Mouse (Mus musculus): ENCODE results near the gene Olfr9.
"Not testable (repeated sequence)": the region's sequence is repeated elsewhere in the genome, so short reads cannot be mapped to it uniquely, and the experiment has no call there.

Olfr9 gene

DNA sequence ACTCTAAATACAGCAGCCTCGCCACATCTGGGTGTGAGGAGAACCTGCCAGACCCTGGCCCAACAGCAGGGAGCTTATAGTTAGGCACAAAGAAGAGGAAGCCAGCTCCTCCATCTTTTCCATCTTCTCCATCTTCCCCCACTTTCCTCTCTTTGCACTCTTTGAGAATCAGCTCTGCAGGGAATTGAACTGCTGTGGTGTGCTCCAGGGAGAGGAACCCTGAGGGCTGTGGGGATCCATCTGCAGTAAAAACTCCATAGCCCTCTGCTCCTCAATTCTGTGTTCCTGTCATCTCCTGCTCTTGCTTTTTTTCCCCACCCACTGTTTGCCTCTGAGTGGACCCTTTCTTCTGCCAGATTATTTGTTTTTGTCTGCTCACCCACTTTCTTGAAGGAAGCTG is at the start of gene Olfr9:
TSS of gene Olfr9 (plus strand) at position 301 of the 400 bp plus-strand sequence.
- in situ Hi-C loops (cut with MboI, MseI) = not testable (repeated sequence)

DNA sequence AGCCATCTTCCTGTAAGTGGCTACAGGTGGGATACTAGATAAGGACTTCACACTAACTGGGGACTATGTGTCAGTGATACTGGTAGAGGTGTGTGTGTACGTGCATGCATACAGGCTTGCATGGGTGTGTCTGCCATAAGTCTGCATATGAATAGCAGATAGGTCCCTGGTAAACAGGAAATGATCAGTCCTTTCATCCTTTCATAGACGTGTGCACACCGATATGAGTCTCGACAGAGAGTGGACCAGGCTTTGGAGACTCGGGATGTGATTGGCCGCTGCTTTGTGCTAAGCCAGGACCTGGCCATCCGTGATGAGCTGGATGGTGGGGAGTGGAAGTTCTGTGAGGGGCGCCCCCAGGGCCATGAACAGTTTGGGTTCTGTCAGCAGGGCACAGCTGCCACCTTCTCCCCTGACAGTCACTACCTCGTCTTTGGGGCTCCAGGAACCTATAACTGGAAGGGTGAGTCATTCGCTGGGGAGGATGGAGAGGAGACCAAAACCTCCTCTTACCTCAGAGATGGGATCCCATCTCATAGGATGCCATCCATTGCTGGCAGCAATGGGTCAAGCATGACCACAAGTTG is 48.7 kb upstream of the Olfr9 start:
- in situ Hi-C loops (cut with MboI, MseI) = no loop called here

DNA sequence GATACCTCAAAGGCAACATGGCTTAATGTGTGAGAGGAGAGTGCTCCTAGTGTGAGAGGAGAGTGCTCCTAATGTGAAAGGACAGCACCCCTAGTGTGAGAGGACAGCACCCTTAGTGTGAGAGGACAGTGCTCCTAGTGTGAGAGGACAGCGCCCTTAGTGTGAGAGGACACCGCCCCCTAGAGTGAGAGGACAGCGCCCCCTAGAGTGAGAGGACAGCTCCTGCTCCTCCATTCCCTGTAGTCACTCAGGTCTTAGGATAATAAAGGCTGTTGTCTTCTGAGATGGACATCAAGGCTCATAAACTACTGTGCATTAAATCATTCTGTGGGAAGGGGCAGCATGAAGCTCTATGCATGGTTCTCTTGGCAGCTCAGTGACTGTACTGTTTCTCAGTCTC is 43.6 kb upstream of the Olfr9 start:
- in situ Hi-C loops (cut with MboI, MseI) = no loop called here

DNA sequence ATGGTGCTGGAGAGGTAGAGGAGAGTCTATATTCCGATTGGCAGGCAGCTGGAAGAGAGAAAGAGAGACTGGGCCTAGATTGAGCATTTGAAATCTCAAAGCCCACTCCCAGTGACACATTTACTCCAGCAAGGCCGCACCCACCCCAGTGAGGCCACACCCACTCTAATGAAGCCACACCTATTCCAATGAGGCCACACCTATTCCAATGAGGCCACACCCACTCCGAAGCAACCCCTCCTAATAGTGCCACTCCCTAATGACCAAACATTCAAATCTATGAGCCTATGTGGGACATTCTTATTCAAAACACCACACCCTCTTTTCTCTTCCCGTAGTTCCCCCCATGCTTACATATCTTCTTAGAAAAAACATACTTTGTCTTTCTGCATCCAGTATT is 41.7 kb upstream of the Olfr9 start:
- in situ Hi-C loops (cut with MboI, MseI) = no loop called here

DNA sequence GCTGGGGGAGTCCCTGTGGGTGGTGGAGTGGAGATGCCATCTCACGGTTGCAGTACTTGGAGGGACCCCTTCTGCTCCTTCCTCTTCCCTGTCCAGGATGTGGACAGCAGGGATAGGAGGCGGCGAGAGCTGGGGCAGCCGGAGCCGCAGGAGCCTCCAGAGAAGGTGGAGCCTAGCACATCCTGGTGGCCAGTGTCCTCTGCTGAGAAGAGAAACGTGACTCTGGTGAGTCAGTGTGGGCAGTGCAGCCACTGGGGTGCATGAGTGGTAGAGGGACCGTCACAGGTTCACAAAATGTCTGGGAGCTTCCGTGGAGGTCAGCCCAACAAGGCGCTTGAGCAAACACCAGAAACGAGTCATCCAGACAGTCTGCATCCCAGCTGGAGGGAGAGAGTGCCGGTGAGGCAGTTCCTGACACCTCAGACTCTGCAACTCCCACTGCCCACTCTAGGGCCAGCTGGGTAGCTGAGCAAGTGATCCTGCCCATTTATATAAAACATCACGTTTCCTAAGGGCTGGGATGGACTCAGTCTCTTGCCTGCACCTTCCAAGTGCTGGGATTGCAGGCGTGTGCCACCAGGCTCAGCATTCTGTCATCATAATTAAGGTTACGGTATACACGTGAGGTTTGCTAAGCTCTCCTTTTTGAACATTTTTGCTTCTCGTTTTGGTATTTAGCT is 38.9 kb upstream of the Olfr9 start:
- in situ Hi-C loops (cut with MboI, MseI) = no loop called here

DNA sequence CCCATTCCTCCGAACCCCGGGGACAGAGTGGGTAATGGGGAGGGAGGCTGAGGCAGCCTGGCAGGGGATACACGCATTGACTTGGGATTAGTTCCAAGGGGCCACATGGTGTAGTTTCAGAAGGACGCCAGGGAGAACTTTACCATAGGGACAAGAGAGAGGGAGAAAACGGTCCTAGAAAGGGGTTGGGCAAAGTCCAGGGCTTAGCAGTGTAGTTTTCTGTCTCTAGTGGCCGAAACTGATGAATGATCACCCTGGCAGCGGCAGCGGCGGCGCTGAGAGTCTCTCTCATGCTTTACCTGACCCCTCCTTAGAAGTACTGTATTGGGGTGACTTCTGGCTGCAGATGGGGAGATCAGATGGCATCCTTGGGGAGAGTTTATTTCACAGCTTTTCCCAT is 30.9 kb upstream of the Olfr9 start:
- in situ Hi-C loops (cut with MboI, MseI) = no loop called here

DNA sequence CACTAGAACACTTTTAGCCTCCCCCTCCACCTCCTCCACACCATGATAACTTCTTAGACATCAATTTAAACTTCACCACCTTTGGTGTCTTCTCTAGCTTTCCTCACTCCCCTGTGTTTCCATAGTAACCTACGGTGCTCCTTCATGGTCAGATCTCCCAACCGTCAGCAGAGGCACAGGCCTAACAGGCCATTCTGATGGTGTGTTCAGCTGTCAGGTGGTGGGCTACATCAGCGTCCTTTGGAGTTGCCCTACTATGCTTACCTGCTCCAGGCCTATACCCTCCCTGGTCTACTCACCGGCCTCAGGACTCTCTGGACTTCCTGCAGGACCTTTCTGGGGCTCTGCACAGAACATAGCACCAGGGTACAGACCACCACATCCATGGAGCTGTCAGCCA is 29.1 kb upstream of the Olfr9 start:
- in situ Hi-C loops (cut with MboI, MseI) = no loop called here

DNA sequence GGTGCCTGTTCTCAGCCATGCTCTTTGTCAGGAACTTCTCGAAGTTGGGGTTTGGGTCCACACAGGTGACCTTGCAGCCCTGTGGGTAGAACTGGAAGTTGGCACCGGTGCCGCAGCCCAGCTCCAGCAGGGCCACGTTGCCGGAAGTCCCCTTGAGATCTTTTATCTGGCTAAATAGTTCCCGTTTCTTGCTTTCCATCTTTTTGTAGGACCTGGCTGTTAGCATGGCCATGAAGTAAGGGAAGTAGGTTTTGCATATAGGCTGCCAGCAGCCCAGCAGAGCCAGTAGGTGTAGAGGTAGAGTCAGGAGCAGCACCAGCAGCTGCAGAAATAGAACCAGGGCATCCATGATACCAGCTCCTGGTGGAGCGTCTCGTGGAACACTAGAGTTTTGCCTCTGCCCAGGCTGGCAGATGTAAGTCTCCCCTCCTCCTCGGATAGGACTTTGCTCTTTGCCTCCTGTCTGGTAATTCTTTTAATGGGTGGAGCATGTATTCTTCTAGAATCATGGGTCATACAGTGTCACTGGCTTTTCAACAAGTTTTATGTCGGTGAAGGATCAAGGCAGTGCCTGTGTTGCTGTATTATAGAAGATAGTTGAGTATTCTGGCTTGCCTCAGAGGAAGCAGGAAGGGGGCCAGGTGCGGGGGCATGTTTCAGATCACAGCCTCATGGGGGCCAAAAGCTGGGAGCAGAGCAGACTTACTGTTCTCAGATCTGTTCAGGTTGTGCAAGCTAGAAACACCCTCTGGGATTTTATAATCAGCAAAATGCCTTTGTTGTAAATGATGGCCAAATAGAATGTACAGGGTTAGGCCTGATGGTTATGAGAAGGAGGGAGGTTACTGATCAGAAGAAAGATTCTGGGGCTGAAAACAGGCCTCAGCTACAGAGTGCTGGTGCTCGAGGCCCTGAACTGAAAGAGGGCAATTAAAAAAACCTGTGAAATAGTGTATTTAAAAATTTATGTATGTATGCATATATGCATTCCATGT is 28.3 kb upstream of the Olfr9 start, which contains the start of gene Mettl7b:
TSS of gene Mettl7b (minus strand) at position 399 of the 995 bp plus-strand sequence.
- in situ Hi-C loops (cut with MboI, MseI) = no loop called here

DNA sequence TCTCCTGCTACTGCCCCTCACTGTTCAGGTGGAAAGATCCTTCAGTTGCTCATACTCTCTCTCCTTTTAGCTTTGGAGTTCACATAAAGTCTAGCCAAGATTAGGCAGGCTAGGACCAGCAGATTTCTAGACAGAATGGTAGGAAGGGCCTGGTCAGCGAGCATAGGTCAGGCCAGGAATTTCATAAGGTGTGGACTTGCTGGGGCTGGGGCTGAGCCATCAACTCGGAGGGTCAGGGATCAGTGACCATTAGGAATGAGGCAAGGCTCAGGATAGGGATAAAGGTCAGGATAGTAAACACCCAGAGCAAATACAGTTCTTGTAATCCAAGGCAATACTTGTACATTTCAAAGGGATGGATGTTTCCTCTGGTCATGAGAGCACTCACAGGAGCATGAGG is 24.3 kb upstream of the Olfr9 start:
- in situ Hi-C loops (cut with MboI, MseI) = no loop called here

DNA sequence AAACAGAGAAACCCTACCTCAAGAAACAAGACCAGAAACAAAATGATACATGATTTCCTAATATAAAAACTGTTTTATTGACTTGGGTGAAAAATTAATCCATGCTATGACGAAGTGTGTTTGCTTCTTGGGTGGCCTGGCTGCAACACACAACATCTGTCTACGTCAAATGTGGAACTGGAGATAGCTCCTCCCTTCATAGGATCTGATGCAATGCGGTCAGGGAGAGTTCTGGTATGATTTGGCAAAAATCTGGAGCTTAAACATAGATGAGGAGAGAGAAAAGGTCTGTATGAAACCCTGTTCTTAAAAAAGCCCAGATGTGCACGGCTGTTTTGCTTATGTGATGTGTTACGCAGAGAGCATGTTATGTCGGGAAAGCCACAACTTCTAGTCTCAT is 23.4 kb upstream of the Olfr9 start:
- in situ Hi-C loops (cut with MboI, MseI) = no loop called here

DNA sequence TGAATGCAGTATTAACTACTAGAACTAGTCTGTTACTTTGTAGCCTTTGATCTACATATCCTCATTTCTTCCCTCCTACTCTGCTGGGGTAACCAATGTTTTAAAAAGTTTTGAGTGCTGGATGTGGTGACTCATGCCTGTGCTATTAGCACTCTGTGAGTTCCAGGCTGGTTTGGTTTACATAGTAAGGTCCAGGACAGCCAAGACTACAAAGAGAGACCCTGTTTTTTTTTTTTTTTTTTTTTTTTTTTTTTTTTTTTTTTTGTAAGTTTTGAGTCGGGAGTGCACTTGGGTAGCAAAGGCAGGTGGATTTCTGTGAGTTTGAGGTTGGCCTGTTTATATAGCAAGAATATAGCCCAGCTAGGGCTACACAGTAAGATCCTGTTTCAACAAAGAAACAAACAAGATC is 20.9 kb upstream of the Olfr9 start:
- in situ Hi-C loops (cut with MboI, MseI) = no loop called here

DNA sequence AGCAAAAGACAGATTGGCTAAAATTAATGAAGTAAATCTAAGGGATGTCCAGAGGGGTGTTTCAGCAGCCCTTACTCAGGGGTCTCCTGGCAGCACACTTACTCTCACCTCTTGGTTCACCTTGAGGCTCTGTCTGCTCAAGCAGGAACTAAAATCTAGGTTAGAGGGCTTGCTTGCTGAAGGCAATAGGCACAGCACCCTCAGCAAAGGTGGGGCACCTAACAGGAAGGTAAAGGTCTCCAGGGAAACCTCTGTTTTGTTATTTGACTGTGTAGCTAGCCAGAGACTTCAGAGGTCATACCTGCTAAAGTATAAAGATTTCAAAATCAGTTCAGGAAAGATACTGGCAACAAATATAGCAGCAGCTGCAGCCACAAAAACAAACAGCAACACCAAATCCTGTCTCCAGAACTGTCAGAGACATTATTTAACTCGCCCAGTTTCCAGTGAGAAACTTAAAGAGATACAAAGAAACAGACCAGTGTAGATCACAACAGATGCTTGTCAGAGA is 18.4 kb upstream of the Olfr9 start:
- in situ Hi-C loops (cut with MboI, MseI) = loop anchor here (10.0 kb wide), 1 partner anchor 1946 kb away; no protein-coding TSS in a partner anchor

DNA sequence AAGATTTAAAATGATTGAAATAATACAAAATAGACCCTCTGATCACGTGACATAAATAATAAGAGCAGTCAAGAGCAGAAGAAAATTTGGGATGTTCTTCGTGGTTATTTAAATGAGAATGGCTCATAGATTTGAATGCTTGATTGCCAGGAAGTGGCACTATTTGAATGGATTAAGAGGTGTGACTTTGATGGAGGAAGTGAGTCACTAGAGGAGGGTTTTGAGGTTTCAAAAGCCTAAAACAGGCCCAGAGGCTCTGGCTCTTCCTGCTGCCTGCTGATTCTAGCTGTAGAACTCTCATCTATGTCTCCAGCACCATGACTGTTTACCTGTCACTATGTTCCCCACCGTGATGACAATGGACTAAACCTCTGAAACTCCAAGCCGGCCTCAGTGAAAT is 16.4 kb upstream of the Olfr9 start:
- in situ Hi-C loops (cut with MboI, MseI) = loop anchor here (10.0 kb wide), 1 partner anchor 1948 kb away; no protein-coding TSS in a partner anchor

DNA sequence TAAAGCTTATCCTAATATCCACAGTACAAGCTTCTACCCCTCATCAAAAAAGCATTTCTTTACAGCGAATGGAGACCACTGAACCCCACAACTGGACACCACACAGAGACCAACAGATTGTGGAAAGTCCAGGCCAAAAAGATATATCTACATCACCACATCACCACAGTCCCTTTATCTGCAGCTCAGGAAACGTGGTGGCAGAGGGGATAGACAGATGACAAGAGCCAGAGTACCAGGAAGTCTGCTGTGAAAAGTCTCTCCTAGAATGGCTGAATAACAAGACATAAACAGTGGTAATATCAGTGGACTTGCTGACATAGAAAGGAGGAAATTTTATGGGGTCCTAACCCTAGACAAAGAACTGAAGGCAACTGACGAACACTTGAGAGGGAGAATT is 12.8 kb upstream of the Olfr9 start:
- in situ Hi-C loops (cut with MboI, MseI) = loop anchor here (5.0 to 10.0 kb wide), 2 partner anchors 69 to 1952 kb away; no protein-coding TSS in a partner anchor

DNA sequence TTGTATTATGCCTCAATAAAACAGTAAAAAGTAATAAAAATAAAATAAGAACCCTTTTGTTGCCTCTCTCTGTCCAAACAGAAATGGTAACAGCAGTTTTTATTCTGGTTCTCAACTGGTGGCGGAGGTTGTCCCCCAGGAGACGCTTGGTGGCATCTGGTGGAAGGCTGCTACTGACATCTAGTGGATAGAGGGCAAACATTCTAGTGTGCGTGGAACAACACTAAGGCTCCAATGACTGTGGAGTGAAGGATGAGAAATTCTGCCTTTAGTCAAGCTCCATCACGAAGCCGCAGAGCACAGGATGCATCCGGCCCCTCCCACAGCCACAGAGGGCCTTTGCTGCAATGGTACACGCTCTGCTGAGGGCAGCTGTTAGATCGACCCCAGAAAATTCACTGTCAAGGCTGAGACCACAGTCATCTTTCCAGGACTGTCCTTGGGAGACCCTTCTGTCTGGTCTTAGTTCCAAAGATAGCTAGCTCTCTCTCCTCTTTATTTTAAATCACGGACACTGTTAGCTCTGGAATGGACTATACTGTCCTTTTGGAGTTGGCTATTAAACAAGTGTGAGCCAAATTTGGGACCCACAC is 11.6 kb upstream of the Olfr9 start:
- in situ Hi-C loops (cut with MboI, MseI) = loop anchor here (5.0 to 10.0 kb wide), 2 partner anchors 70 to 1953 kb away; no protein-coding TSS in a partner anchor

DNA sequence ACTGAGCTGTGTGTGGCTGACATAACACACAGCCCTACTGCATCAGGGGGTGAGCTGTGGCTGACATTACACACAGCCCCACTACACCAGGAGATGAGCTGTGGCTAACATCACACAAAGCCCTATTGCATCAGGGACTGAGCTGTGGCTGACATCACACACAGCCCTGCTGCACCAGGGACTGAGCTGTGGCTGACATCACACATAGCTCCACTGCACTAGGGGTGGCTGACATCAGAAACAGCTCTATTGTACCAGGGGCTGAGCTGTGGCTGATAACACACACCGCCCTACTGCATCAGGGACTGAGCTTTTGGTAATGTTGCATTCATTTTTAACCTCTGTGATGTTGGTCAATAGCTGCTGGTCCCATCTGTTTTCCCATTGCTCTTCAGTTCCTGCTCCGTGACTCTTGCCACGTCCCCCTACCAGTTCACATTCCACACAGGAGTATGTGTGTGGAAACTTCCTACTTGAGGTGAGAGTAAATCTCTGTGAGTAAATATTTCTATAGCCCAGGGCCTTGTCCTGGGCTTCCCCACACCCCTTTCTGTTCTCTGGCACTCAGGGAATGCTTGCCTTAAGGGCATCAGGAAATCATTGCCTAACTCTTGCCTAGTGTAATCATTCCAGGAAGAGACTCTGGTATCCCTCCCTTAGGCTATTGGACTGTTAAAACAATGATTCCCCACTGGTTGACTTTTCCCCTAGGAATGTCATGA is 8.4 kb upstream of the Olfr9 start:
- in situ Hi-C loops (cut with MboI, MseI) = no loop called here

DNA sequence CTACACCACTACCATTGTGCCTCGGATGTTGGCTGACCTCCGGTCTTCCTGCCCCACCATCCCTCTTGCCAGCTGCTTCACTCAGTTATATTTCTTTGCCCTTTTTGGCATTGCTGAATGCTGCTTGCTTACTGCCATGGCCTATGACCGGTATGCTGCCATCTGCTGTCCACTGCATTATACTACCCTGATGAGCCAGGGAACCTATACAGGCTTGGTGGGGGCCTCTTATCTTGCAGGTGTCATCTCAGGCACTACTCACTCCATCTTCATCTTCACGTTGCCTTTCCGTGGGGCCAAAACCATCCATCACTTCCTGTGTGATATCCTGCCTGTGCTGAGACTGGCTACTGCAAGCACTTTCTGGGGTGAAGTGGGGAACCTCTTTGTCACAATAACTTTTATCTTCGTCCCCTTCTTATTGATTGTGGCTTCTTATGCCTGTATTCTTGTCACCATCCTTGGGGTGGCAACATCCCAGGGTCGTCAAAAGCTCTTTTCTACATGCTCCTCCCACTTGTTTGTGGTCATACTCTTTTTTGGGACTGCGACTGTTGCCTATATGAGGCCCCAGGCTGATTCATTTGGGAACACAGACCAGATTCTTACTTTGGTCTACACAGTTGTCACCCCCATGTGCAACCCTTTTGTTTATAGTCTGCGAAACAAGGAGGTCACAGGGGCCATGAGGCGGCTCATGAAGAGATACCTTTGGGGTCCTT is 1.1 kb downstream of the Olfr9 start:
- in situ Hi-C loops (cut with MboI, MseI) = not testable (repeated sequence)

DNA sequence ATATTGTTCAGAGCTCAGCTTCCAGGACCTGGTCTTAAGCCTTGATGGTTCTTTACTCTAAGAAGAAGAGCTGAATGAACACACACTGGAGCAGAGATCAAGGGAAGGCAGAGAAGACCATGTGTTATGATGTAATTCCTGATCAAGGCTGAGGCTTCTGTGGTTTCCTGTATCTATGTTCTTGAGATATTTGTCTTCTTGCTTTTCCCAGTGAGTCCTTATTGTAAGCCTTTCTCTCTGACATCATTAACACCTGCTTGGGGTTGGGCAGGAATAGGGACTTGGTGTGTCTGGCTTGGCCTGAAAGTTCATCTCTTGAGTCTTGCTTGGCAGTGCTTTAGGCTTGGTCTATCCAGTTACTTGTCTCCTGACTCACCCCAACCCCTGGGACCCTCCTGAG is 1.8 kb downstream of the Olfr9 start:
- in situ Hi-C loops (cut with MboI, MseI) = no loop called here

DNA sequence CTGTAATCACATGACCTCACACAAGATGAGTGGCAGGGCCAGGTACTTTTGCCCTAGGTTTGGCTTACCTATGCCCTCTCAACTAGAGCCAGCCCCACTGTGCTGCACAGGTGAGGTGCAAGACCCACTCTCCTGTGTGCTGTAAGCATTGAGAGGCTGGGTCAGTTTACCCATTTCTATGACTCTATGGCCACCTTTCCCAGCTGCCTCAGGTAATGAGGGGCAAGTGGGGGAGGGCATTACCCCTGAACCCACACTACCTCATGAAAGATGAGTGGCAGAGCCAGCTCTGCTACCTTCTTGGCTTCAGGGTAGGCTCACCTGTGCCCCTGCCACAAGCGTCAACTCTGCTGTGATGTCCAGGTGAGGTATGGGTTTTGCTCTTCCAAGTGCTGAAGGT is 6.6 kb downstream of the Olfr9 start:
- in situ Hi-C loops (cut with MboI, MseI) = no loop called here

DNA sequence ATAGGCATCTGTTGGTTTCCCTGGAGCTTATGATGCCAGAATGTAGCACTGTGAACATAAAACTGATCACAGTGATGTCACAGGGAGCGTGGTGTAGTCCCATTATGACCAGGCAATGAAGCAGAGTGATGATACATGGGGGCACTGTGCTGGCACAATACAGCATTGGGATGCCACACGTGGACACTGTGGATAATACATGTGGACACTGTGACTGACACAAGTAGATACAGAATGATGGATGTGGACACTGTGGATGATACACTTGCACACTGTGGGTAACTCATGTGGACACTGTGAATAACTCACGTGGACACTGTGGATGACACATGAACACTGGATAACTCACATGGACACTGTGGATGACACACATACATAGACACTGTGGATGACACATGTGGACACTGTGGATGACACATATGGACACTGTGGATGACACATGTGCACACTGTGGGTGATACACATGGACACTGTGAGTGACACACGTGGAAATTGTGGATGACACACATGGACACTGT is 7.4 kb downstream of the Olfr9 start:
- in situ Hi-C loops (cut with MboI, MseI) = no loop called here
